Mouse (Mus musculus) C2C12 (cell line): Measurements from ENCODE around the gene Faap100.

ENCODE experiments used
- CEBPB ChIP-seq: IDR thresholded peaks from one replicate; pipeline ENCODE4 v1.6.1; 2011; ENCODE audit warnings: low read depth, mild to moderate bottlenecking, control low read depth, moderate library complexity
- CTCF ChIP-seq: IDR thresholded peaks from one replicate; pipeline ENCODE4 v1.5.1; 2011; ENCODE audit not compliant: control insufficient read depth, insufficient read depth, insufficient read length
- MAX ChIP-seq: IDR thresholded peaks from one replicate; pipeline ENCODE4 v1.6.1; 2011; ENCODE audit warnings: mild to moderate bottlenecking, control low read depth
- MYOD1 ChIP-seq: IDR thresholded peaks from one replicate; pipeline ENCODE4 v1.6.1; 2011; ENCODE audit warnings: low read depth; ENCODE audit not compliant: control insufficient read depth, insufficient read length
- USF1 ChIP-seq: IDR thresholded peaks from one replicate; pipeline ENCODE4 v1.6.1; 2011; ENCODE audit warnings: low read depth, mild to moderate bottlenecking, control low read depth, moderate library complexity

GRCm38 (mm10) chr11:120382509-120382908 lies 3.9 kb upstream of the Faap100 start:
- TF ChIP-seq CTCF = no peak
- no peak for TF ChIP-seq MAX
- TF ChIP-seq CEBPB = no peak
- no peak for TF ChIP-seq USF1
- no peak for TF ChIP-seq MYOD1
